Mouse (Mus musculus) ES-E14 (cell line): ENCODE results near the gene Uvrag.

Experiments used
- CHD2 ChIP-seq: IDR thresholded peaks from 2 replicates; pipeline ENCODE4 v1.6.1; 2014; ENCODE audit warnings: mild to moderate bottlenecking, low read depth, low read length, inconsistent platforms
- HCFC1 ChIP-seq: IDR thresholded peaks from 2 replicates; pipeline ENCODE4 v1.6.1; 2012; ENCODE audit warnings: low read length, inconsistent platforms, borderline replicate concordance; ENCODE audit not compliant: insufficient read depth
- MAFK ChIP-seq: IDR thresholded peaks from 2 replicates; pipeline ENCODE4 v1.6.1; 2014; ENCODE audit warnings: mild to moderate bottlenecking, low read depth, low read length, inconsistent platforms; ENCODE audit not compliant: insufficient read depth
- ZNF384 ChIP-seq: IDR thresholded peaks from 2 replicates; pipeline ENCODE4 v1.6.1; 2012; ENCODE audit warnings: low read depth, low read length, inconsistent platforms

DNA sequence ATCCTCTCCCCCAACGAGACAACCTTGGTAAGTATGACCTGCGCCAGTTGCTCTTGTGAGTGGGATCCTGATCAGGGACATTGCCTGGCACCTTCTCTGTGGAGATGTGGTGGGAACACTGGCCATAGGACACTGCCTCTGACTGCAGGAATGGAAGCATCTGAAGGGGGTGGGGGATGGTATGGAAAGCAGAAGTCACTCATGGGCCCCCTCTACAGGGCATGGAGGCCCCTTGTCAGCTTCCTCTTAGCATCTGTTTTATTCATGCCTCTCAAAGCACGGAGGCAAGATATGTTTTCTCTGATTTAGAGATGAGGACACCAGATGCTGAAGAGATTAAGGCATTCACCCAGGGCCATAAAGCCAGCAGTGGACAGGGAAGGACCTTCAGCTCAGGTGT, 271.9 kb downstream of the Uvrag start:
- TF ChIP-seq ZNF384, result no peak
- no peak for TF ChIP-seq MAFK
- no peak for TF ChIP-seq CHD2
- TF ChIP-seq HCFC1, result no peak
